Mouse (Mus musculus): ENCODE data around the gene Cd47.

DNA sequence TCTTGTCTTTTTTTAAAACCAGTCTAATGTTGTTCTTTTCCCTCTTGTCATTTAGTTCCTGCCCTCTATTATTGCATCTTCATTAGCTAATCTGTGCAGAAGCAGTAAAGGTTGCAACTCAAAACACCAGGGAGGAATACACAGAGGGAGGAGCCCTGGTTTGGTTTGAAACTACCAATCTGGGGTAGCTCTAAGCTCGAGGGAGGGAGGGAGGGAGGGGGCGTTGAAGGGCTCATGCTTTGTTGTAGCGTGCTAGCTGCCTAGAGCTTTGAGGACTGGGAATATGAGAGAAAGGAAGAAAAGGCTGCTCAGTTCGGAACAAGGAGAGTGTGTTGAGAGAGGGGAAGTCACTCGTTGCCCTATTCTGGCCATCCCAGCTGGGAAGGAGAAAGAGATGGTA is 105.7 kb downstream of the Cd47 start:
- no peak for TF ChIP-seq POLR2A (IDR thresholded peaks at IDR 0.05; ENCODE audit: insufficient read depth, low read depth, low read length)
- TF ChIP-seq EP300 (IDR thresholded peaks at IDR 0.05; ENCODE audit: insufficient read depth, low read depth, low read length) = no peak
- no peak for TF ChIP-seq CTCF (IDR thresholded peaks at IDR 0.05)
